Mouse (Mus musculus): ENCODE data around the gene D930048N14Rik. TPM values are rescaled to one million over a fixed set of nuclear protein-coding genes. Genes with fewer than 3 reads are reported as not detected.
"Not testable (repeated sequence)": the region's sequence is repeated elsewhere in the genome, so short reads cannot be mapped to it uniquely, and the experiment has no call there.

D930048N14Rik gene
- total RNA-seq, 1 experiment from 2014 or later = 3.5 TPM

- DNase-seq = no peak
Observed at GRCm38 (mm10) chr11:51652889-51653418, 2.2 kb downstream of the D930048N14Rik start.

- no peak for DNase-seq
Observed at GRCm38 (mm10) chr11:51653736-51654135, 3.0 kb downstream of the D930048N14Rik start.

GRCm38 (mm10) chr11:51654891-51655290, 4.1 kb downstream of the D930048N14Rik start:
- no peak for DNase-seq

- no peak for DNase-seq
Observed at GRCm38 (mm10) chr11:51656798-51657521, 6.2 kb downstream of the D930048N14Rik start.

GRCm38 (mm10) chr11:51658291-51658690, 7.5 kb downstream of the D930048N14Rik start:
- DNase-seq = no peak

GRCm38 (mm10) chr11:51658705-51659104, 8.0 kb downstream of the D930048N14Rik start:
- DNase-seq = no peak

- no peak for DNase-seq
Observed at GRCm38 (mm10) chr11:51661867-51662365, 11.2 kb downstream of the D930048N14Rik start.

- no peak for DNase-seq
Observed at GRCm38 (mm10) chr11:51662632-51663031, 11.9 kb downstream of the D930048N14Rik start.

GRCm38 (mm10) chr11:51664747-51665146, 14.0 kb downstream of the D930048N14Rik start:
- not testable (repeated sequence) for DNase-seq

- no peak for DNase-seq
Observed at GRCm38 (mm10) chr11:51670846-51671245, 20.1 kb downstream of the D930048N14Rik start.

GRCm38 (mm10) chr11:51671376-51671775, 20.6 kb downstream of the D930048N14Rik start:
- no peak for DNase-seq

GRCm38 (mm10) chr11:51673291-51673690, 22.5 kb downstream of the D930048N14Rik start:
- DNase-seq = no peak

GRCm38 (mm10) chr11:51675386-51675785, 24.6 kb downstream of the D930048N14Rik start:
- DNase-seq = no peak

GRCm38 (mm10) chr11:51677737-51678418, 27.1 kb downstream of the D930048N14Rik start:
- DNase-seq = no peak

- no peak for DNase-seq
Observed at GRCm38 (mm10) chr11:51679466-51679865, 28.7 kb downstream of the D930048N14Rik start.

- DNase-seq = peak; percentile 88
Observed at GRCm38 (mm10) chr11:51681324-51681975, 30.7 kb downstream of the D930048N14Rik start.

GRCm38 (mm10) chr11:51681976-51682374, 31.2 kb downstream of the D930048N14Rik start:
- DNase-seq = no peak

GRCm38 (mm10) chr11:51688330-51689328, 37.9 kb downstream of the D930048N14Rik start, which contains the start of gene 0610009B22Rik:
Gene 0610009B22Rik, minus strand, starts transcription at chr11:51688874.
- DNase-seq = peak; percentile 100

GRCm38 (mm10) chr11:51689343-51689742, 38.6 kb downstream of the D930048N14Rik start:
- DNase-seq = no peak

GRCm38 (mm10) chr11:51690597-51690996, 39.8 kb downstream of the D930048N14Rik start:
- not testable (repeated sequence) for DNase-seq

- DNase-seq = no peak
Observed at GRCm38 (mm10) chr11:51694984-51695383, 44.2 kb downstream of the D930048N14Rik start.
